Mouse (Mus musculus): Measurements from ENCODE around the gene Lcn10. TPM values are rescaled to one million over a fixed set of nuclear protein-coding genes. Genes with fewer than 3 reads are reported as not detected.

Lcn10 gene
- not detected for total RNA-seq (2023)

DNA sequence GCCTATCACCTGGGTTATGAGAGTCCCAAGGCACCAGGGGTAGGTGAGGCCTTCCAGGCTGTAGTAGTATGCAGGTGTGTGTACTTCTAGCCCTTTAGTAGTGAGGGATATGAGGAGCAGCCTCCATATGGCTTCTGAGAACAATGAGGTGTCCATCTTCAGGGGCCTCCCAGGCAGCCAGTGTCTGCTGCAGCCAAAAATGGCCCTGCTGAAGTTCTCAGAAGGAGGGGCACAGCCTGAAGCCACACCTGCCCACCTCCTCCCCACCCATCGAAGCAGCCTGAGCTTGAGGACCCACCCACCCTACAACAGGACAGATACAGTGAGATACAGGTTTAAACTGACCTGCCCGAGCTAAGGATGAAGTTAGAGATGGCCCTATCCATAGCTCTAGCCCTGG lies at the start of gene Lcn10:
TSS of gene Lcn10 (plus strand) at position 301 of the 400 bp plus-strand sequence.

GRCm38 (mm10) chr2:25652902-25653301 lies 29.6 kb upstream of the Lcn10 start, which contains the start of gene Lcn8:
Lcn8 (plus strand) TSS chr2:25653120.

DNA sequence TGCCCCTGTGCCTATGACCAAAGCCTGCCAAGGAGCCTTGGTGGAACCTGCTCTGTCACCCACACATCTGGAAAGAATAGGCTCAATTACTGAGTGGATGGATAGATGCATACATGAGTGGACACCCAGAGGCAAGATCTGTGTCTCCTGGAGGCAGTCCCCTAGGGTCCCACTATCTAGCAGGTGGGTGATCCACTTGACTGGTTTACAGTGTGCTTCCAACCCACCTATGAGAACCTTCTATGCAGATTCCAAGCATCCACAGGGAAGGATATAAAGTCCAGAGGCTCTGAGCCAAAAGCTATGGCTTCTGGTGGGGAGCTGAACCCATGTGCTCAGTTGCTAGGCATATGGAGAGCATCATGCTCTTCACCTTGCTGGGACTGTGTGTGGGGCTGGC lies 24.9 kb upstream of the Lcn10 start, which contains the start of gene Lcn5:
TSS of gene Lcn5 (plus strand) at position 301 of the 400 bp plus-strand sequence.

GRCm38 (mm10) chr2:25676486-25676885 lies 6.0 kb upstream of the Lcn10 start, which contains the start of gene Lcn6:
Lcn6 (plus strand) TSS chr2:25676786.

GRCm38 (mm10) chr2:25699743-25700142 lies 17.2 kb downstream of the Lcn10 start, which contains the start of gene Obp2a:
Obp2a (plus strand) TSS chr2:25700043.

GRCm38 (mm10) chr2:25706643-25707481 lies 24.3 kb downstream of the Lcn10 start, which contains the start of gene Bmyc:
Bmyc (plus strand) TSS chr2:25706739.

Other genes starting within 250 kb of the Lcn10 start
- gene Clic3, start 225.9 kb upstream of the Lcn10 start, total RNA-seq (2023), result not detected
- 10 to 100 TPM; 44.7 to 53.4 TPM for gene Paxx, start 221.6 kb upstream of the Lcn10 start, total RNA-seq (2023)
- not detected for gene Ptgds, start 212.7 kb upstream of the Lcn10 start, total RNA-seq (2023)
- gene Lcn12, start 188.8 kb upstream of the Lcn10 start, total RNA-seq (2023), result not detected
- gene Fbxw5, start 182.0 kb upstream of the Lcn10 start, total RNA-seq (2023), result 10 to 100 TPM; 26.8 to 28.7 TPM
- gene C8g, start 181.0 kb upstream of the Lcn10 start, total RNA-seq (2023), result under 1 TPM; 0.44 to 0.64 TPM
- gene Traf2, start 135.8 kb upstream of the Lcn10 start, total RNA-seq (2023), result 10 to 100 TPM; 21.6 to 24.3 TPM
- 10 to 100 TPM; 87.5 to 92.7 TPM for gene Edf1, start 124.9 kb upstream of the Lcn10 start, total RNA-seq (2023)
- under 1 TPM; 0.42 to 0.62 TPM for gene Mamdc4, start 107.9 kb upstream of the Lcn10 start, total RNA-seq (2023)
- 1 to 10 TPM; 4.7 to 5.8 TPM for gene Phpt1, start 107.5 kb upstream of the Lcn10 start, total RNA-seq (2023)
- gene Ajm1, start 101.0 kb upstream of the Lcn10 start, total RNA-seq (2023), result not detected
- gene Rabl6, start 74.2 kb upstream of the Lcn10 start, total RNA-seq (2023), result 10 to 100 TPM; 28.3 to 46.4 TPM
- gene Ccdc183, start 65.0 kb upstream of the Lcn10 start, total RNA-seq (2023), result not detected
- gene Tmem141, start 60.7 kb upstream of the Lcn10 start, total RNA-seq (2023), result 1 to 10 TPM; 3.5 to 4.4 TPM
- 1 to 10 TPM; 1.8 to 2.7 TPM for gene Fcna, start 54.7 kb upstream of the Lcn10 start, total RNA-seq (2023)
- not detected for gene Lcn8, start 29.6 kb upstream of the Lcn10 start, total RNA-seq (2023)
- gene Lcn5, start 24.8 kb upstream of the Lcn10 start, total RNA-seq (2023), result not detected
- gene Lcn6, start 5.9 kb upstream of the Lcn10 start, total RNA-seq (2023), result not detected
- gene Obp2a, start 17.3 kb downstream of the Lcn10 start, total RNA-seq (2023), result not detected
- gene Bmyc, start 24.0 kb downstream of the Lcn10 start, total RNA-seq (2023), result 1 to 10 TPM; 4.0 to 6.7 TPM
- not detected for gene Obp2b, start 54.3 kb downstream of the Lcn10 start, total RNA-seq (2023)
- gene Lcn3, start 82.8 kb downstream of the Lcn10 start, total RNA-seq (2023), result not detected
- not detected for gene Lcn11, start 94.3 kb downstream of the Lcn10 start, total RNA-seq (2023)
- gene Gm13539, start 99.5 kb downstream of the Lcn10 start, total RNA-seq (2023), result not detected
- gene Glt6d1, start 133.1 kb downstream of the Lcn10 start, total RNA-seq (2023), result not detected
- not detected for gene Lcn9, start 140.4 kb downstream of the Lcn10 start, total RNA-seq (2023)
- gene Sohlh1, start 164.5 kb downstream of the Lcn10 start, total RNA-seq (2023), result not detected
- gene Kcnt1, start 181.0 kb downstream of the Lcn10 start, total RNA-seq (2023), result not detected